Mouse (Mus musculus): Measurements from ENCODE around the gene Syt2.

Gene Syt2

DNA sequence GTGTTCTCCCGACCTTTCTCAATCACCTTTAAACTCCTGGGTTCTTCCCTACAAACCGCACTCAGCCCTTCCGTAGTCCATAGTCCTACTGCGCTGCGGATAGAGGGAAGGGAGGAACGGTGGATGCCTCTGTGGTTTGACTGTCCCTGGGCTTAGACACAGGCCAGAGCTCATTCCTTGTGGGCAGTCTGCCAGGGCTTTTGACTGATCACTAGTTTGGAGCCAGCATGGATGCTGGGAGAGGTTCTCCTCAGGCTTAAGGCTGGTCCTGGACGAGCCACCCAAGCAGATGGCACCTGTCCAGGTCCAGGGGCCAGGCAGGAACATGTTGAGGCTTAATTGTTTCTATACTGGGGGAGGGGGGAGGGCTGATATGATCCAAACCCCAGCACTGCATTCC, 103.4 kb downstream of the Syt2 start:
- no peak for DNase-seq

DNA sequence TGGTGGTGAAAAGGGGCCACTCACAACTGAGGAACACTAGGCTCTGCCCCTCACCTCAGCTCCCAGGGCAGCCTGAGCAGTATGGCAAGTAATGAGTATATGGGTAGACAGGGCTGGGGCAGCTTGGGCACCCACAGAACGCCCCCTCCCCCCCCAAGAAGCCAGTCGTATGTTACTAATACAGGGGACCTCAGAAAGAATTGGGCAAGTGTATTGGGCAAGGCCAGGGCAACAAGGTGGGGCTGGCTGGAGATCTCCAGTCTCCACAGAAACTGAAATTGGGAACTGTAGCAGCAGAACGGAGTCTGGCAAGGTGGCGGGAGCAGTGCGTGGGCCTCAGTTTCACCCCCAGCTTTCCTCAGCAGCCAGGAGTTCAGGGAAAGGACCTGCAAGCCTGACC, 106.0 kb downstream of the Syt2 start:
- DNase-seq: no peak

DNA sequence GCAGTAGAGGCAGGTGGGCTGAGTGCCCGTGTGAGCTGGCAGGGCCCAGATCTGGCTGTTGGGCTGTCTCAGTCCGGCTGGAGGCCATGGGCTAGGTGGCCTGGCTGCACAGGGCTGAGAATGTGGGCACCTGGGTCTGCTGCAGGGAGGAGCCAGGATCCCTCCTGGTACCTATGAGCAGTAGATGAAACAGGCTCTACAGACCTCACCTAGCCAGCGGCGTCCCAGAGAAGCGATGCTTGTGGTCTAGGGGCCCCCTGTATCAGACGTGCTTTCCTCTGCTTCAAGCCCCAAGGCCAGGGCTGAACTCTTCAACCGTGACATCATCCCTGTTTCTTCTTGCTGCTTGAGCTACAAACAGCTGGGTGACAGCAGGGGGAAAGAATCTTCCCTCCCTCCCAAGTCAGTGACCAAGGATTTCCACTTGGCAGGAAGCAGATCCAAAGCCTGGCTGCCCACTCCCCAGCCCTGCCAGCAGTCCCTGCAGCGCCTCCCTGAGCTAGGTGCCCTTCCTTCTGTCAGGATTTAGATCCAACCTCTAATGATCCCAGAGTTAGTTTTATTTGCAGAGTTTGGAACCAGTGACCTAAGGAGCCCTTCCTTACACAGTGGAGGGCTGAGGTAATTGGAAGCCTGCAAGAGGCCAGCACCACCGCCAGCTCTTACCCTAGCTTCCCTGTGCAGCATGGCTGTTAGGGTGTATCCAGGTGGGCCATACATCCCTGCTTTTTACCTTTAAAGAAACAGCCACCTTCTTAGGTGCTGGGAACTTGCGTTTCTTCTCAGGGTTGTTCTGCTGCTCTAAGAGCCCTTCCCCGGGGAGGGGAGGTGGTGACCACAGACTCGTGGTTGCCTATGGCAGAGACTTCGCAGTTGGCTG, 107.5 kb downstream of the Syt2 start:
- no peak for DNase-seq

DNA sequence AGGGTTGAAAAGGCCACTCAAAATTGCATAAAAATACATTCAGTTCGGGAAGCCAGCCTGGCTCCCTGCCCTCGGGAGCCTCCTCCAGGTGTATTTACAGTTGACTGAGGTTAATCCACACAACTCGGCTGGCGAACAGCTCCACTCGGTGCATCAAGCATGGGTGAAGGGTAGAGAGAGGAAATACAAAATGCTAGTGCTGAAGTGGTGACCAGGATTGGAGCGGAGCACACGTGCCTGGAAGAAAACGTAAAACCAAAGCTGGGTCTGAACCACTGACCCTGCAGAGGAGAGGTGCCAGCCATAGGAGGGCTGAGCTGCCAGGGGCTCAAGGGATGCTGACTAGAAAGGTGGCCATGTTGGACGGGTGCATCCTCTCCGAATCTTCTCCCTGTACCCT, 108.3 kb downstream of the Syt2 start:
- no peak for DNase-seq

DNA sequence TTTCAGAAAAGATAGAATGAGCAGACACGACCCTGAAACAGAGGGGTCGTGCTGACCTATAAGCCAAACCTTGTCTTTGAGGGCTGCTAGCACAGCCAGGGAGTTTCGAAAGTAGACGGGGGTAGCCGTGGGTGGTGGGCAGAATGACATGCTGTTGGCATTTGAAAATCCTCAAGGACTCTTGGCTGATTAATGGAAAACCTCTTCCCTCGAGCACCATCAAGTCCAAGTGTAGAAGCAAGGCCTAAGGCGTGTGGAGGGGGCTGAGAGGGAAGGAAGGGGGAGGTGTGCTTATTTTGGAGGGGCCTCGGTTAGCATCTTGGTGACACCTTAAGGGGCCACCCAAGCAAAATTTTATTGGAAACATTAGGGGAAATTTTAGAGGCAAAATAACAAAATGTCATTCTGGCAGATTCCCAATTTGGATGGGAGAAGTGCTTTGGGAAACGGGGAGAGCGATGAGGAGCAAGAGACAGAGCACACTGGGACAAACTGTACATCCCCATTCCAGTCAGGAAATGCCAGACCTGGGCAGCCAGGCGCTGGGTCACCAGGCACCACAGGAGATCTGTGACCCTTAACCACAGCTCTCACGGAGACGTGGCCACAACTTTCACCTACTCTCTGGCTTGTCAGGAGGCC, 109.2 kb downstream of the Syt2 start:
- no peak for DNase-seq

DNA sequence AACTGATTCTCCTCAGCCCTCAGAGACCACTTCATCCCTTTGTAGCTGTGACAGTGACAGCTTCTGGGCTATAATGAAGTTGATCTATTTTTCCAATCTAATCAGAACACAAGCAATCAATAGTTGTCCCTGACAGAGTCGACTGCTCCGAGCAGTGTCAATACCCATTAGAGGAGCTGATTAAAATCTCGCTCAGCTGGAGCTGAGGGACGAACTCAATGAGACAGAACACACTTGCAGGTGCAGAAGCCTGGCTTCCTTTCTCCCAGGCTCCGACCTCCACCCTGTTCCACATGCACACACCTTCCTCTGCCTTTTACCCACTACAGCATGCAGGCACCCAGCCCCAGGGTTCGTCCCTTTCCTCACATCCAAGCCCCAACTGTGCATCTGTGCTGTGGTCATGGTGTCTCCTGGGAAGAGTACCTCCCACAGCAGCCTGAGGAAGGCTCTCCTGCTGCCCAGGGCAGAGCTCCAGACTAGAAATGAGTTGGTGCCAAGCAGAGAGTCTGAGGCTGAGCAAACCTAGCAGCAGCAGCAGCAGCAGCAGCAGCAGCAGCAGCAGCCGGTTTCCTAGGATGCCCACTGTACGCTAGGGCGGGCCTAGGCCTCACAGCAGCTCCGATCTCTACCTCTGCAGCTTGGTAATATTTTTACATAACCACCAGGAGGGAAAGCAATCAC, 109.9 kb downstream of the Syt2 start:
- DNase-seq: no peak

DNA sequence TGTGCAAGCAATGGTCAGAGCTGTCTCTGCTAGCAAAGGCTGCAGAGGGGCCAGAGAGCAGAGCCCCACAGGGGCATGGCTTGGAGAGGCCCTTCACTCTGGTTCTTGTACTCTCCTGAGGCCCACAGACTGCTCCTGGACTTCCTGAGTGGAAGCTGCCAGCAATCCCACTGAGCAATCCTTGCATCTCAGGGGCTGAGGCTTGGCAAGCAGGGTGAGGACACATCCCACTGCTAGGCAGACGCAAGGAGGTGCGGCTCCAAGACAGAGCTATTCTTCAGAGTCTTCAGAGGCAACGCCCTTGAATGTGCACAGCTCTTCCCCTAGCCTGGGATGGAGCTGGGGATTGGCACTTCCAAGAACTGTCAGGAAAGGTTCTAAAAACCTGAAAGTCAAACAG, 110.8 kb downstream of the Syt2 start:
- DNase-seq: no peak

DNA sequence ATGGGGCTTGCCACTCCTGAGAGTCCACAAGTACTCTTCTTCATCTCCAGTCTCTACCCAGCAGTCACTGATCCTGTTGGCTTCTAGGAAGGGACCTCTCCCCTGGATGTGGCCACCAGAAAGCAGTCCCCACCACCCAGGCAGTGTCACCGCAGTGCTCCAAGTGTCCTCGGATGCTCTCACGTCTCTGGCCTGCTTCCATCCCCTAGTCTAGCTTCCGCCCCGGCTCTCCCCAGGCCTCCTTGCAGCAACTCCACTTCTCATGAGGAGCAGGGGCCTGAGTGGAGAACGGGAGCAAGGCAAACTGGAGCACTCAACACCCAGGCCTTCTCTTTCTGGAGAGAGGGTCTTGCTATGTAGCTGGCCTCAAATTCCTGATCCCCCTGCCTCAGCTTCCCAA, 112.7 kb downstream of the Syt2 start:
- no peak for DNase-seq

DNA sequence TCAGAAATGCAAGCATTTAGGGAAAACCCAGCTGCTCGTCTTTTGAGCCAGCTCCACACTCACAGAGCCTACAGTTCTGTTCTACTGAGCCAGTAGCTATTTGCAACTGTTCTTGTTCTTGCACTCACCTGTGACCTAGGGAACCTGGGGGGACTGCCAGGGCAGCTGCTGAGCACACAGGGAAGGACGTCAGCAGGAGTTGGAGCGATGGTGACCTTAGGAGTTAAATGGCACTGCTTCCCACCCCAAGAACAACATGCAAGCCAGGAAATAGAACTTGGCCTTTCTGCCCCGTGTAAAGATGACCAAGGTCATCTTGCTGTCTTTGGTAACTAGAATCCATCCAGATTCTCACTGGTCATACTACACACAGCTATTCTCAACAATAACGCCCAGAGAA, 114.2 kb downstream of the Syt2 start:
- no peak for DNase-seq

DNA sequence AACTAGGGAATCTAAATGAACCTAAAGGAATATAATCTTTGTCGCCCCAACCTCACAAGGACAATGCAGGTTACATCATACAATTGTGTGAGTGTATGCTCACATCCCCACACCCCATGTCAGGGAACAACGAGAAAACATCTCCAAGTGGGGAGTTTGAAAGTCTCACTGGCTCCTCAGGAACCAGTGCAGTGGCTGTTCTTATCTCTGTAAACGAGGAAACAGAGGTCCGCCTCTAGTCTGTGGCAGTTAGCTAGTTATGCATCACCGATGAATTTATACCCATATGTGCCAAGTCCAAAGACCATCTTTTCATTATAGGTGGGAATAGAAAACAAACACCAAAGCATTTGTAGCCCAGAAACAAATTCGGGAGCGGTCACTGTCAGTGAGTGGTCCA, 115.1 kb downstream of the Syt2 start:
- DNase-seq: no peak

DNA sequence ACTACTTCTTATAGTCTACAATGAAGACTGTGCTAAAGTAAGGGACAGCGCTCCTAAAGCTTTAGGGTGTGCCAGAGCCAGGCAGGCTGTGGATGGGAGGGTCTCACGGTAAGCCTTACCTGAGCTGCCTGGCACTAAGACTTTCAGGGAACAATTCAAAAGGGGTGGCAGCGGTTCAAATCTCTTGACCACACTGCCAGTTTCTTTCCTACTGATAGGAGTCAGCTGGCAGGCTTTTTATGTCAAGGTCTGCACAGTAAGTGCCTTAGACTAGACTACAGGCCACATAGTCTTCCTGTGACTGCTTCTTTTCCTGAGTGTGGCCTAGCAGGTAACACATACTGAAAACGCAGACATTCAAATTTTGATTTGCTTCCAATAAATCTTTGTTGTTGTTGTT, 116.8 kb downstream of the Syt2 start:
- DNase-seq: no peak

DNA sequence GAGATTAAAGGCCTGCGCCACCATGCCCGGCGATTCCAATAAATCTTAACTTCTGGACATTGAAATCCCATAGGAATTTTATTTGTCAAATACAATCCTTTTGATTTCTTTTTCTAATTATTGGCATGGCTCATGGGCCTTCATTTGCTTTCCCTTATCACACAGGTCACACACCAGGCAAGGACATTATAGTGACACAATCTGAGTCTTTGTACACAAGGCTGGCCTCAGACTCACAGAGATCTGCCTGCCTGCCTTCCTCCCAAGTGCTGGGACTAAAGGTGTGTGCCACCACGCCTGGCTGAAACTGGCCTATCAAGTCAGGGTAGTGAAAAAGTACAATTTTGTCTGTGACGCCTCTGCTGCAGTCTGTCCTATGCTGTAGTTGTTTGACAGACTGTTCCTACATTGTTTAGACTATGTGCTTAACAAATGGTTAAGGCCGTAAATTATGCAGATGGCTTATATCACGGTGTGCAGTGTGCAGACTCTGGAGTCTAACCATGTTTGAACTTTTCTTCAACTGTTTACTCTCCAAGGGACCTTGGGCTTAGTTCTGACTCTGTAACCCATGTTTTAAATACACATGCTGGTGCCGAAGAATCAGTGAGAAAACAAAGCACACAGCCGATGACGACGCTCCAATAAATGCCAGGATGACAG, 117.4 kb downstream of the Syt2 start:
- DNase-seq: no peak

DNA sequence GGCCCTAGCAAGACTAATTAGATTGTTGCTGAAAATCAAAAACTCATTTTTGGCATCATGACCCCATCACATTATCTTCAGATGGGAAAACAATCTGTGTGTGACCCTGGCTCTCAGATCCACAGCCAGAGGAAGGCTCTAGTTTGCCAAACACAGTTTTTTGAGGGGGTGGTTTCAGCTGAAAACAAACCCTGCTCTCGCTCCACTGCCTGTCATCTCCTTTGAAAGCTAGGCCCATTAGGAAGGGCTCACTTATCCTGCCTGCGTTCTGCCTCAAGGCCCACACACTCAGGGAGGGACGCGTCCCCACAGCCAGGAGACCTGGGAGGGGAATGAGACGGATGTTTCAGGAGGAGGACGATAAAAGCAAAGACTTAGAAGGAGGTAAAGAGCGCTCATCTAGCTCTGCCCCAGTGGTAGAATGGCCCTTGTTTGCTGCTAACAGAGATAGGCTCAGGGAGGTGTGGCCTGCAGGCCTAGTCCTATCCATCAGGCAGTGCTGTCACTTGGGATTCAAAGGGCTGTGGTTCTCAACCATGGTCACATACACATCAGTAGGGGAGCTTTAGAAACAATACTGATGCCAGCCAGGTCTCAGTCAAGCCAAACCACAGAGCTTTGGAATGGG, 118.5 kb downstream of the Syt2 start:
- no peak for DNase-seq

DNA sequence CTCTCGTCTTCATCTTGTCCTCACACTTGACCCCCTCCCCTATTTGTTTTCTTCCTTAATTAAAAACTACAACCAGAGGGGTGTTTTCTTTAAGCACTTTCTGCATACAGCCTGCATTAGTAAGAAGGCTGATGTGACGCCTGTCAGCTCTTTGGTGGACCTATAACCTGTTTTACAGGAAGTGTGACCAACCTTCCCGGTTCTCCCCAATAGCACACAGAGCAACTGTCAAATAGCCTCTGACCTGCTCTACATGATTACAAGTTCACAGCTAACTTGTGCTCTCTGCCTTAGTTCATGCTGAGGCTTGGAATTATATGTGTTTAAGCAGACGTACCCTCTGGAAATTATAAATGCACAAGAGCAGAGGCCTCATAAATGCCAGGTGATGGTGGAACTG, 120.0 kb downstream of the Syt2 start:
- no peak for DNase-seq

DNA sequence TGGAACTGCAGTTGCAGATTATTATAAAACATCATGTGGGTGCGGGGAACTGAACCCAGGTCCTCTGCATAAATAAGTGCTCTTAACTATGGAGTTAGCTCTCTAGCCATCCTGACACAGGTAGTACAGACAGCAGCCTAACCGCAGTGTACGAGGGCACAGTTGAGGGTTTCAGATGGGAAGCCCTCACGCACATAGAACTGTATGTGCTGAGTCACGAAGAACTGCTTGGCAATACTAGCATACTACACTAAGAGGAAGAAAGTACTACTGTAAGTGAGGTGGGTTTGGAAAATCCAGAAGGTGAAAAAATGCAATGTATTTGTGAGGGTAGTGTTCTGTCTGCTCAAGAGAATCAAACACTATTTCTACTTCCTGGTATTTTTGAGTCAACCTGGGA, 123.8 kb downstream of the Syt2 start:
- no peak for DNase-seq

DNA sequence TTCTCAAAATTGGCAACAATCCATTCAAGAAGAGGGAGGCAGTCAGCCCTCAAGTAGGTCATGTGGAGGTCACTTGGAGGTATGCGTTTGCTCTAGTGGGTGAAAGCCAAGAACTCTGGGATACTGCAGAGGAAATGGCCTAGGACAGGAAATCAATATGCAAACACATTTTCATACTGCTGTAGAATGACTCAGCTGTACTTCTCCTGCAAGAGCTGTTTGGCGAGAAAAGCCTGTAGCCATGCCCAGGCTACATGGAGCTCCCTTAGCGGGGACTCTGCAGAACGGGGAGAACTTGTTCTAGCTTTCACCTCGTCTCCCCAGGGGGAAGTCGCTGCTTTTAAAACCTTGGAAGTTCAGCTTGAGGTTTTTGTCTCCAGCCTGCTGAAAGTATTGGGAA, 124.9 kb downstream of the Syt2 start:
- DNase-seq: no peak

DNA sequence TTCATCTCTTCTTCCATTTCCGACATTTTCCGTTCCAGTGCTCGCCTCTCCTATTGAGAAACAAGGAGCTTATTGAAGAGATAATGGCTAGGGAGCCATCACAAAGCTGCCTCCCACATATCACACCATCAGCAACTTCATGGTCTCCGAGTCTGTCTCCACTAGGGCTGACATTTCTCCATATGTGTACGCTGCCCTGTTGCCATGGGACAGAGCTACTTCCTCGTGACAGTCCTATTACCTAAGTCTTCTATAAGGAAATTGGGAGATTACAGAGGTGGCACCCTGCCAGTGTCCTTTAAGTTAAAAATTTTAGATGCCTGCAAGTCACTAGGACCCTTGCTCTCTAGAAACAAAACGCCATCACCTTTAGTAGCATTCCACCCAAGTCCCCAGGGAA, 125.5 kb downstream of the Syt2 start:
- no peak for DNase-seq

DNA sequence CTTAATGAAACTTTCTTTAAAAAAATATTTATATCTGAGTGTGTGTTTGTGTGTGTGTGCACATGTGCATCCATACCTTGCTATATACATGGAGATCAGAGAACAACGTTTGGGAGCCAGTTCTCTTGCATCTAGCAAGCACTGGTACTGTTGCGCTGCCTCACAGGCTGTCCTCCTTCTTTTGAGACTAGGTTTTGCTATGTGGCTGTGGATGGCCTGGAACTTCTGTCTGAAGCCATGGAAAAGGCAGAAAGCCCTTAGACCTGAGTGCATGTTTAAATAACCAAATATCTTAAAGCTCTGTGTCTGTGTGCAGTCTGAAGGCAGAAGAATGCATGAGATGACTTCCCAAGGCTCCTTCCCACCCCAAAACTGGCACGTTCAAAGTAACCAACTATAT, 126.3 kb downstream of the Syt2 start:
- DNase-seq: no peak

DNA sequence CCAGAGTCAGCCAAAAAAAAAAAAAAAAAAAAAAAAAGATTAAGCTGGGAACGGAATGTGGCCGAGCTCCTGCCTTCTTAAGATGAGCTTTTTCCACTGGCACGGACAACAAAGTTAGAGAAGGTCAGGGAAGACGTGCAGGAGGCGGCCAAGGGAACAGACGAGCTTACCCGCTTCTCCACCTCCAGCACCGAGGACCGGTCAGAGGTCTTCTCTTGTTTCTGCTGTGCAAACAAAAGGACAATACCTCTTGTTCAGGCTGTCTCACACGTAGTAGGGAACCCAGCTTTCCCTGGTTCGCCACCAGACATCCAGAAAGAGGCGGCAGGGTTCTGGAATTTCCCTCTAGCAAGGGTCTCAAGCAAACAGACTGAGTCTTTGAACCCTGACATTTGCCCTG, 126.8 kb downstream of the Syt2 start:
- no peak for DNase-seq

DNA sequence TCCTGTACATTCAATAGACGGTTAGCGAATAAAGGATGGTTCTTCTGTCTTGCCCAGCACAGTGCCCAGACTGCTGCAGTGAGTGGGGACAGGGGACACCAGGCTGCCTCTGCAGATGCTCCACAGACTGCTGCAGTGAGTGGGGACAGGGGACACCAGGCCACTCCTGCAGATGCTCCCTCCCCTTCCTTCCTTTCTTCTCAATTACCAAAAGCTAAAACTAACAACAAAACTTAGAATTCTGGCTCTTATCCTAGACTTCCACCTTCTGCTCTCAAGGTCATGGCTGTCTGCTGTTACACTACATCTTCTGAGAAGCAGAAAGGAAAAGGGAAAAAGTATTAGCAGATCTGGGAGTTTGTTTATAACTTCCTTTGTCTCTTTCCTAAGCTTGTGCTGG, 127.8 kb downstream of the Syt2 start:
- DNase-seq: no peak

DNA sequence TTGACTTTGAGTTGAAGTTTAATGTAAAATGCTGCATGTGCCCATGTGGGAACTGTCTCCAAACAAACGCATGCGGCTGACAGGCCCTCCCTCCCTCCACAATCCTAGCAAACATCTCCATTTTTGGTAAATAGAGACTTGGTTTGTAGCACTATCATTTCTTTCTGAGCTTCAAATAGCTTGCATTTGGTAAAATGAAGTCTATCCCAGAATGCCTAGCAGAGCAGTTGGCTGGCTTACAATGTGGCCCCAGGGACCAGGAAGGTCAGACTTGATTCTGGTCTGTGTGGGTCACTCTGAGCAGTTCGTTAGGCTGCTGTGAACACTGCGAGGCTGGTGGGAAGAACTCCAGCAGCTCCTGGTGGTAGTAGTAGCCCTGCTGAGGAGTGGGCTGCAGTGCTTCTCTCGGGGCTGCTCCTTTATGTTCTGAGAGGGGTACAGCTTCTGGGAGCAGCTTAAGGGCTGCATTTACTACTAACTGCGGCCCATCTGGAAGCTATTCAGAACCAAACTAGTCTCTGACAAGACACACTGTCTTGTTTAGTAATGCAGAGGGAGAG, 128.3 kb downstream of the Syt2 start:
- DNase-seq: no peak

DNA sequence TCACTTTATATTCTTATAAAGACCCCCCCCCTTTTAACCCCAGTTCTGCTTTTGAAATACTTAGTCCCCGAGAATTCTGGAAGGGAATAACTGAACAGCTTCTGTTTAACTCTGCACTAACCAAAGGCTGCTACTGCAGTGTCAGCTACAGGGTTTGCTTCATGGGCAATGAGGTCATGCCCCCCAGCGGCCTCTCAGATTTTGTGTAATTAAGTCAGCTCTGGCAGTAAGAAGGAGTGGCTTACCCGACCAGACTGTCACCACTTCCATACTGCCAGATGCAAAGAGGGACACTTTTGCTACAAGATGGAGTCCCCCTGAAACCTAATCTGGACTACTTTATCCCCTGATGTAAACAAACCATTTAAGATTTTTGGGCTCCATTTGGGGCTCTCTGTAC, 129.2 kb downstream of the Syt2 start:
- no peak for DNase-seq

Data from thymus, postnatal 36 days (tissue).